Mouse (Mus musculus): ENCODE results near the gene Aup1. TPM values are rescaled to one million over a fixed set of nuclear protein-coding genes. Genes with fewer than 3 reads are reported as not detected.

The Aup1 gene
- polyA plus RNA-seq (2015; fragmentation: Illumina TruSeq; extraction: RNeasy Lipid Tissue Mini Kit (QIAGEN cat#74804); ENCODE audit: insufficient read depth, low read depth, low replicate concordance), result 146 TPM

DNA sequence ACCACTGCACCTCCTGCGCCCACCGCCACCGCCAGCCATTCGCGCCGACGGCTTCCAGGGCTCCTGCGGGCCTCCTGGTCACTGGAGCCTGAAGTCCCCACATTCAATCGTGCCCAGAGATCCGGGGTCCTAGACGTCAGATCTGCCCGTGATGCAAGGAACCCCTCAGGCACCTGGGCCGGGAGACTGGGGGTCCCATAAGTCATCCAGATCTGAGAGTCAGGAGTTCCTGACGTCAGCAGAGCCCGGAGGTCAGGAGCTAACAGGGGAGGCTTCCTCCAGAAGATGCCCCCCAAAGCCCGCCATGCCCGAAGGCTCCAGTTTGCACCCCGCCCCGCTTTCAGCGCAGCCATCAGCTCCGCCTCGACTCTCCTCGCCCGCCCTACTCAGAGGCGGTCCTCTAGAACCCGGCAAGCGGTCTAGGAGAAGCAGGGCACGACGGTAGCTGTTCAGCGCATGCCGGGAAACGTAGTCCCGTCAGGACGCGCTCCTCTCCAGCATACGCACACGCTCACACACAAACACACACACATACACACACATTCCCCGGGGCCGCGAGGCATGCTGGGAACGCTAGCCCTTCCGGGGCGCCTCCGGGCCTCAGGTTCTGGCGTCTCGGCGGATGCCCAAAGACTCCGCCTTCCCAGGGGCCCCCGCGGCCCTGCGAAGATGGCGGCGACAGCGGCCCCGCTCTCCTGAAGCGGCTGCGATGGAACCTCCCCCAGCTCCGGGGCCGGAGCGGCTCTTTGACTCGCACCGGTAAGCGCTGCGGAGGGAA is at the start of gene Aup1:
Gene Aup1, plus strand, starts transcription at position 448 of the 778 bp plus-strand sequence.

DNA sequence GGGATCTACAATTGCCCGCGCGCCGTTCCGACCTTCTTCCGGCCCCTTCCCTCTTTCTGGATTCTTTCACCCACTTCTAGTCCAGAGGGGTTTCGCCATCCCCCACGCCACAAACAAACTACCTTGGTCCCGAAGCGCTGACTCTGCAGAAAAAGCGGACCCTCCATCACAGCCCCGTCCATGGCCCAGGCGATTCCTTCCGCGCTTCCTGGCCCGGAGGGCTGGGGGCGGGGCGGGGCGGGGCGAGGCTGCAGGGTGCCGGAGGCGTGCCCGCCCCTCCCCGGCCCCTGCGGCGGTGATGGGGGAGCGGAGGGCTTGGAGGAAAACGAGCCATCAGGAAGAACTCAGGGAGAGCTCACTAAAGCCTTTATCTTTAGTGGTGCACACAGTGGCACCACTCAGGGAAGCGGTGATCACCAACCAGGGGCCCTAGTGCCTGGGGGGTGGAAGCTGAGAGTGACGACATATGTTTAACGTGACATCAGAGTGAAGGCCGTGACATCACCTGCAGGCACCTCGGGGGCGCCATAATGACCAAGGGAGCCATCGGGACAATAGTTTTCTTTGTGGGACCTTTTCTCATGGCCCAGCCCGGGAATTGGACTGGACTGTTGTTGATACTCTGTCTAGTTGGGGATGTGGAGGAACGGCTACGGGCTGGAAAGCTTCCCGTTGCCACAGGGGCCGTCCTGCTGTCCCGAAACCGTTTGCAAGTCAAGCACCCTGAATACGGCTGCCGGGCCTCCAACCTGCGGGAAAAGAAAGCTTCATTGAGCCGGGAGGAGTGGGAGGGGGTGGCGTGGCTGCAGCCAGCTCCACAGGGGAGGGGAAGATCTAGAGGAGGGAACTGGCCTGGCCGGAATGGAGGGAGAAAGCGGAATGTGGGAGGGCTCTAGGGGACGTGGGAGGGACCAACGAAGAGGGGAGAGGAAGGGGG is 20.8 kb upstream of the Aup1 start, which contains the start of the genes Dok1 and Loxl3:
Gene Dok1, minus strand, starts transcription at position 223 of the 937 bp plus-strand sequence.
Gene Loxl3, plus strand, starts transcription at position 925 of the 937 bp plus-strand sequence.

DNA sequence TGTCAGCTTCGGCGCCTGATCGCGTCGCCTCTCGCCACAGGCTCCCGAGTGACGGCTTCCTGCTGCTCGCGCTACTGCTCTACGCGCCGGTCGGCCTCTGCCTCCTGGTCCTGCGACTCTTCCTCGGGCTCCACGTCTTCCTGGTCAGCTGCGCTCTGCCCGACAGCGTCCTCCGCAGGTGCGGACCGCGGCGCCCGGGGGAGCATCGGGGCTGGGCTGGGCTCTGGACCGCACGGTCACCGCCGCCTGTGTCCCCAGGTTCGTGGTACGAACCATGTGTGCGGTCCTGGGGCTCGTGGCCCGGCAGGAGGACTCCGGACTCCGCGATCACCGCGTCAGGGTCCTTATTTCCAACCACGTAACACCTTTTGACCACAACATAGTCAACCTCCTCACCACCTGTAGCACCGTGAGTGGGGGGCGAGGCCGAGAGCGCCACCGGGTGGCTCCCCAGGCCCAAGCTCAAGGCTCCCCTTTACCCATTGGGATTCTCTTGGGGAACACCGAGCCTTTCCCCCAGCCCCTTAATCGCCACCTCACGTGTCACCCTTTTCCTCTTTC is 630 bp downstream of the Aup1 start, which contains the start of gene Htra2:
Gene Htra2, minus strand, starts transcription at position 403 of the 561 bp plus-strand sequence.

DNA sequence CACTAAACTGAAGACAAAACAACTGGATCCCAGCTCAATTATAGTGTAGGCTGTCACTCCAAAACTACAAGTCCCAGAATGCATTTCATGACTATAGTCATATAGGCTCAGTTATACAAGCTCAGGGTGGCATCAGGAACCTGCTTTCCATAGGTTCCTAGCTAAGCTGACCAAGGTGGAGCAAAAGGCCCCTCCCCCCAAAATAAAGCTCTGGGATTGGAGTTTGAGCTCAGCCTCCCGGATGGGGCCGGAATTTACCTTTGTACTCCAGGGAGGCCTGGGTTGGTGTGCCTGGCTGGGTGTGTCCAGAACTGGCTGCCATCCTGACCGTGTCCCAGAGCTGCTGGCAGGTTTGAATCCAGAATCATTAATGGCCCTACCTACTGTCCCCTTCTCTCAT is 3.5 kb downstream of the Aup1 start, which contains the start of gene Dqx1:
Gene Dqx1, plus strand, starts transcription at position 55 of the 400 bp plus-strand sequence.

DNA sequence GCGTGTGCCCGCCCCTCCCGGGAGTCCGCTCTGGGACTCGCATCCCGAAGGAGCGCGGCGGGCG is 15.8 kb downstream of the Aup1 start, which contains the start of gene Tlx2:
Gene Tlx2, minus strand, starts transcription at position 47 of the 64 bp plus-strand sequence.

DNA sequence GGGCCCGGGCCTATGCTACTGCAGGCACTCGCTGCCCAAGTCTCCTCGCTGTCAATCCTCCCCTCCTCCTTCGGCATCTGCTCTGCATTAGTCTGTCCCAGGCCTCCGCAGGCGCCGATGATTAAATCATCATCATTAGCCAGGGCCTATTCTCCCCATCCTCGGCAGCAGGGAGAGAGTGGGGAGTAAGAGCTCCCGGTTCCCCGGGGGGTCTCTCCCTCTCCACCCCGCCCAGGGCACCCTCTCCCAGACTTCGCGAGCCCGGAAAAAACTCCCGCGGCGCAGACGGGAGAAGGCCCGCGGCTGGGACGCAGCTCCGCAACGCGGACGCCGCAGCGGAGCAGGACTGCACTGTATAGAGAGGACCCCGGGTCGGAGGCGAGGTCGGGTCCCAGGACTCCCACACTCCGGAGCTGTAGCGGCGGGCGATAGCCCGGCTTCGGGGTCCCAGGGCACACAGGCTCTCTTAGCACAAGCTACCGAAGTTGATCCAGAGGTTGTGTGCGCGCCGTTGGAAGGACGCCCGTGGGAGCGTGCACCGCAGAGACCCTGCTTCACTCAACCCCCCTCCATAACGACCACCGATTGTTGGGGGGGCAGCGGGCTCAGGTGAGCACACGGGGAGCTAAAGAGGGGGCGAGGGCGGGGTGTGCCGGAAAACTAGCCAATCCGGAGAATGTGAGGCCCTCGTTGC is 23.5 kb downstream of the Aup1 start, which contains the start of gene Pcgf1:
Gene Pcgf1, plus strand, starts transcription at position 240 of the 694 bp plus-strand sequence.

DNA sequence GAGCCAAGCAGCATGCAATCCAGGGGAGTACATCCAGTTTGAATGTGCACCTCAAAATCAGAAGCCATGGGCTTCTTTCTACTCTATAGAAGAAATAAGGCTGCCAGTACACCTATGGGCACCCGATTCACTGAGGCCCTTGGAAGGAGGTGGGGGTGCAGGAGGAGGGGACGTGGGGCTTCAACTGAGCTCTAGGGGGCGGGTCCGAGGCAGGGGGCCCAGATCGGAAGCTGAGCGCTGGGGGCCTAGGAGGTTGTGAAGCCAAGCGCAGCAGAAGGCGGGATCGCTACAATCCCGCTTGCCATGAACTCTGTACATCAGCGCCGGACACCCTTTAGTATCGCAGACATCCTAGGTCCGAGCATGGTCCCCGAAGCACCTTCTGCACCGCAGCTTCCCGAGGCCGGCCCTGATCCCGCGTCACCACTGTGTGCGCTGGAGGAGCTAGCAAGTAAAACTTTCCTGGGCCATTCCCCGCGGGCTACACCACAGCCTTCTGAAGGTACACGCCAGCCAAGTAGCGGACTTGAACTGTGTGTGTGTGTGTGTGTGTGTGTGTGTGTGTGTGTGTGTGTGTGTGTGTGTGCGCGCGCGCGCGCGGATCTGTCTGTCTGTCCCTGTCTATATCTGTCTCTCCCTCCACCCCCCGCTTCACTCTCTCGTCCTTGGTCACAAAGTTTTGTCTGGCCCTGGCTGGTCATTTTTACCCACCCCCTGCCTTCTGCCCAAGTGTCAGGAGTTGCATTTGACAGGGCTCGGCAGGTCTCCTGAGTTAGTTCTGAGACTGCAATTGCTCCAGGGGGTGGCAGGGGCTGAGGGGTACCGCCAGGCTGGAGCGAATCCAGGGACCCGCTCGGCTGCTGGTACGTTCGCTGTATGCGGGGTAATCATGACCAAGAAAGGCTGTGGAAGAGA is 32.1 kb downstream of the Aup1 start, which contains the start of gene Lbx2:
Gene Lbx2, plus strand, starts transcription at position 247 of the 915 bp plus-strand sequence.

DNA sequence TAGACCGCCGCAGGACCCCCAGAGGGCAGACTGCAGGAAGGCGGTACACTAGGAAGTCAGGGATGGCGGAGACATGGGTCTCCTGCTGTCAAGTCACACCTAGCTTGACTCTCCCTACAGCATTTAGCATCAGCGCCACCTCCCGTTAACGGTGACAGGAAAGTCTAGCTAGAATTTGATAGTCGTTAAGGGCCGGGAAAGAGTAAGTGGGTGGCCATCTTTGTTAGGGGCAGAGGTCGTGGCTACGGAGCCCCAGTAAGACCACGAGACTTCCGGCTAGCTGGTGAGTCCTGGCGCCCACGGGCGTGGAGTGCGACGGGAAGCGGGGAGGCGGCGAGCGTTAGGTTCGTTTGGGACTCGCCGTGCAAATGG is 47.0 kb downstream of the Aup1 start, which contains the start of the genes Ccdc142 and Gm42688:
Gene Ccdc142, plus strand, starts transcription at position 286 of the 372 bp plus-strand sequence.
Gene Gm42688, plus strand, starts transcription at position 302 of the 372 bp plus-strand sequence.

Other genes starting within 250 kb of the Aup1 start
- 0.26 TPM for gene Sema4f, start 114.8 kb upstream of the Aup1 start, polyA plus RNA-seq (2015; fragmentation: Illumina TruSeq; extraction: RNeasy Lipid Tissue Mini Kit (QIAGEN cat#74804); ENCODE audit: insufficient read depth, low read depth, low replicate concordance)
- gene M1ap, start 107.6 kb upstream of the Aup1 start, polyA plus RNA-seq (2015; fragmentation: Illumina TruSeq; extraction: RNeasy Lipid Tissue Mini Kit (QIAGEN cat#74804); ENCODE audit: insufficient read depth, low read depth, low replicate concordance), result not detected
- 1.8 TPM for gene Dok1, start 21.1 kb upstream of the Aup1 start, polyA plus RNA-seq (2015; fragmentation: Illumina TruSeq; extraction: RNeasy Lipid Tissue Mini Kit (QIAGEN cat#74804); ENCODE audit: insufficient read depth, low read depth, low replicate concordance)
- gene Loxl3, start 20.3 kb upstream of the Aup1 start, polyA plus RNA-seq (2015; fragmentation: Illumina TruSeq; extraction: RNeasy Lipid Tissue Mini Kit (QIAGEN cat#74804); ENCODE audit: insufficient read depth, low read depth, low replicate concordance), result 1.8 TPM
- gene Htra2, start 752 bp downstream of the Aup1 start, polyA plus RNA-seq (2015; fragmentation: Illumina TruSeq; extraction: RNeasy Lipid Tissue Mini Kit (QIAGEN cat#74804); ENCODE audit: insufficient read depth, low read depth, low replicate concordance), result 40.7 TPM
- gene Dqx1, start 3.3 kb downstream of the Aup1 start, polyA plus RNA-seq (2015; fragmentation: Illumina TruSeq; extraction: RNeasy Lipid Tissue Mini Kit (QIAGEN cat#74804); ENCODE audit: insufficient read depth, low read depth, low replicate concordance), result 1.5 TPM
- not detected for gene Tlx2, start 15.8 kb downstream of the Aup1 start, polyA plus RNA-seq (2015; fragmentation: Illumina TruSeq; extraction: RNeasy Lipid Tissue Mini Kit (QIAGEN cat#74804); ENCODE audit: insufficient read depth, low read depth, low replicate concordance)
- 7.6 TPM for gene Pcgf1, start 23.3 kb downstream of the Aup1 start, polyA plus RNA-seq (2015; fragmentation: Illumina TruSeq; extraction: RNeasy Lipid Tissue Mini Kit (QIAGEN cat#74804); ENCODE audit: insufficient read depth, low read depth, low replicate concordance)
- gene Lbx2, start 31.8 kb downstream of the Aup1 start, polyA plus RNA-seq (2015; fragmentation: Illumina TruSeq; extraction: RNeasy Lipid Tissue Mini Kit (QIAGEN cat#74804); ENCODE audit: insufficient read depth, low read depth, low replicate concordance), result not detected
- gene Ccdc142, start 47.1 kb downstream of the Aup1 start, polyA plus RNA-seq (2015; fragmentation: Illumina TruSeq; extraction: RNeasy Lipid Tissue Mini Kit (QIAGEN cat#74804); ENCODE audit: insufficient read depth, low read depth, low replicate concordance), result not detected
- gene Gm42688, start 47.1 kb downstream of the Aup1 start, polyA plus RNA-seq (2015; fragmentation: Illumina TruSeq; extraction: RNeasy Lipid Tissue Mini Kit (QIAGEN cat#74804); ENCODE audit: insufficient read depth, low read depth, low replicate concordance), result 1.1 TPM
- gene Mrpl53, start 54.5 kb downstream of the Aup1 start, polyA plus RNA-seq (2015; fragmentation: Illumina TruSeq; extraction: RNeasy Lipid Tissue Mini Kit (QIAGEN cat#74804); ENCODE audit: insufficient read depth, low read depth, low replicate concordance), result 31.8 TPM
- 16.5 TPM for gene Mogs, start 61.0 kb downstream of the Aup1 start, polyA plus RNA-seq (2015; fragmentation: Illumina TruSeq; extraction: RNeasy Lipid Tissue Mini Kit (QIAGEN cat#74804); ENCODE audit: insufficient read depth, low read depth, low replicate concordance)
- gene Wbp1, start 67.0 kb downstream of the Aup1 start, polyA plus RNA-seq (2015; fragmentation: Illumina TruSeq; extraction: RNeasy Lipid Tissue Mini Kit (QIAGEN cat#74804); ENCODE audit: insufficient read depth, low read depth, low replicate concordance), result 42.1 TPM
- 6.9 TPM for gene Ino80b, start 70.9 kb downstream of the Aup1 start, polyA plus RNA-seq (2015; fragmentation: Illumina TruSeq; extraction: RNeasy Lipid Tissue Mini Kit (QIAGEN cat#74804); ENCODE audit: insufficient read depth, low read depth, low replicate concordance)
- 12.4 TPM for gene Rtkn, start 80.9 kb downstream of the Aup1 start, polyA plus RNA-seq (2015; fragmentation: Illumina TruSeq; extraction: RNeasy Lipid Tissue Mini Kit (QIAGEN cat#74804); ENCODE audit: insufficient read depth, low read depth, low replicate concordance)
- 1.5 TPM for gene Wdr54, start 101.9 kb downstream of the Aup1 start, polyA plus RNA-seq (2015; fragmentation: Illumina TruSeq; extraction: RNeasy Lipid Tissue Mini Kit (QIAGEN cat#74804); ENCODE audit: insufficient read depth, low read depth, low replicate concordance)
- gene 1700003E16Rik, start 101.9 kb downstream of the Aup1 start, polyA plus RNA-seq (2015; fragmentation: Illumina TruSeq; extraction: RNeasy Lipid Tissue Mini Kit (QIAGEN cat#74804); ENCODE audit: insufficient read depth, low read depth, low replicate concordance), result not detected
- 29.3 TPM for gene Dctn1, start 111.4 kb downstream of the Aup1 start, polyA plus RNA-seq (2015; fragmentation: Illumina TruSeq; extraction: RNeasy Lipid Tissue Mini Kit (QIAGEN cat#74804); ENCODE audit: insufficient read depth, low read depth, low replicate concordance)
- gene Slc4a5, start 165.3 kb downstream of the Aup1 start, polyA plus RNA-seq (2015; fragmentation: Illumina TruSeq; extraction: RNeasy Lipid Tissue Mini Kit (QIAGEN cat#74804); ENCODE audit: insufficient read depth, low read depth, low replicate concordance), result not detected

All from pancreas, adult 10 weeks (tissue).